Mouse (Mus musculus): ENCODE data around the gene Fbxw21. TPM values are rescaled to one million over a fixed set of nuclear protein-coding genes. Genes with fewer than 3 reads are reported as not detected.

The Fbxw21 gene
- total RNA-seq, 2 experiments from 2014 or later = not detected

Other genes starting within 250 kb of the Fbxw21 start
- gene Tmem89, start 247.4 kb downstream of the Fbxw21 start, total RNA-seq (2021) = not detected
- gene Uqcrc1, start 225.4 kb downstream of the Fbxw21 start, total RNA-seq (2021) = 1,000 to 10,000 TPM; 1,423 to 1,562 TPM
- gene Col7a1, start 208.5 kb downstream of the Fbxw21 start, total RNA-seq (2021) = 1 to 10 TPM; 3.7 TPM
- under 1 TPM; 0.33 to 0.39 TPM for gene Ucn2, start 176.0 kb downstream of the Fbxw21 start, total RNA-seq (2021)
- 1 to 10 TPM; 3.2 to 8.1 TPM for gene Pfkfb4, start 170.3 kb downstream of the Fbxw21 start, total RNA-seq (2021)
- 100 to 1,000 TPM; 107 to 113 TPM for gene Shisa5, start 123.5 kb downstream of the Fbxw21 start, total RNA-seq (2021)
- 10 to 100 TPM; 14.0 to 15.9 TPM for gene Trex1, start 102.3 kb downstream of the Fbxw21 start, total RNA-seq (2021)
- 10 to 100 TPM; 13.8 to 14.2 TPM for gene Atrip, start 87.9 kb downstream of the Fbxw21 start, total RNA-seq (2021)
- gene Ccdc51, start 79.5 kb downstream of the Fbxw21 start, total RNA-seq (2021) = 10 to 100 TPM; 15.7 to 19.4 TPM
- 100 to 1,000 TPM; 336 to 351 TPM for gene Tma7, start 79.5 kb downstream of the Fbxw21 start, total RNA-seq (2021)
- gene Plxnb1, start 66.7 kb downstream of the Fbxw21 start, total RNA-seq (2021) = 10 to 100 TPM; 46.9 to 69.6 TPM
- gene Fbxw13, start 33.9 kb upstream of the Fbxw21 start, total RNA-seq (2021) = not detected
- gene Fbxw20, start 72.7 kb upstream of the Fbxw21 start, total RNA-seq (2021) = not detected
- not detected for gene Fbxw14, start 125.6 kb upstream of the Fbxw21 start, total RNA-seq (2021)
- gene Fbxw28, start 177.6 kb upstream of the Fbxw21 start, total RNA-seq (2021) = not detected
- not detected for gene Fbxw22, start 242.3 kb upstream of the Fbxw21 start, total RNA-seq (2021)

All from adrenal gland, postnatal 10 days (tissue).